Mouse (Mus musculus) ovary, adult 2 months (tissue): ENCODE data around the gene Nom1. TPM values are rescaled to one million over a fixed set of nuclear protein-coding genes. Genes with fewer than 3 reads are reported as not detected.

Experiments used
- polyA plus RNA-seq: library from polyadenylated mRNA; depleted of rRNA; stranded (reverse); fragments of >200 nt; gene quantifications from 2 replicates; pipeline ENCODE4 v1.2.3, GENCODE M21; 2012; rRNA removed

The Nom1 gene
- polyA plus RNA-seq, result 4.6 and 6.1 TPM in 2 replicates

DNA sequence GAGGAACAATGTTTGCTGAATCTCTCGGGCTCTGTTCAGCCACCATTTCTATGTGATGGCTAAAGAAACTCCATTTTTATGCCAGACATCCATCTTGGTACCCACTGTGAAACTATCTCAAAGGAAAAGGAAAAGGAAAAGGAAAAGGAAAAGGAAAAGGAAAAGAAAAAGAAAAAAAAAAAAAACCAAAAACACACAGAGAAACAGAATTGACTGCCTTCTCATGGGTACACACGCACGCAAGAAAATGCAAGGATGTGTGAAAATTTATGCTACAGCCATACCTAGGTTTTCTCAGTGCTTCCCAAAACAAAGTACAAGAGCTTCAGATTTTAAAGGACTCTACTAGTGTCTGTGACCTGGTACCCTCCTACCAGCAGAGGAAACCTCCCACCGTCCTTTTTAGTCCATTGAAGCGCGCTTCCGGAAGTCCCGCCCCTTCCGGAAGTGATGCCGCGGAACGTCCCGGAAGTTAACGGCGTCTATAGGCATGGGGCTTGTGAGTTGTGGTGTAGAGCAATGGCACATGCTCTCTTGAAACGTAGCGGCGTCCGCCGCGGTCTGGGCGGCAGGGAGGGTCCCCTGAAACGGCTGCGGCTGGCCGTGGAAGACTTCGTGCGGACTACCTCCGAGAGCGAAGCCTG, at the start of gene Nom1:
Gene Nom1 (plus strand): TSS at position 437 of the 644 bp plus-strand sequence.

DNA sequence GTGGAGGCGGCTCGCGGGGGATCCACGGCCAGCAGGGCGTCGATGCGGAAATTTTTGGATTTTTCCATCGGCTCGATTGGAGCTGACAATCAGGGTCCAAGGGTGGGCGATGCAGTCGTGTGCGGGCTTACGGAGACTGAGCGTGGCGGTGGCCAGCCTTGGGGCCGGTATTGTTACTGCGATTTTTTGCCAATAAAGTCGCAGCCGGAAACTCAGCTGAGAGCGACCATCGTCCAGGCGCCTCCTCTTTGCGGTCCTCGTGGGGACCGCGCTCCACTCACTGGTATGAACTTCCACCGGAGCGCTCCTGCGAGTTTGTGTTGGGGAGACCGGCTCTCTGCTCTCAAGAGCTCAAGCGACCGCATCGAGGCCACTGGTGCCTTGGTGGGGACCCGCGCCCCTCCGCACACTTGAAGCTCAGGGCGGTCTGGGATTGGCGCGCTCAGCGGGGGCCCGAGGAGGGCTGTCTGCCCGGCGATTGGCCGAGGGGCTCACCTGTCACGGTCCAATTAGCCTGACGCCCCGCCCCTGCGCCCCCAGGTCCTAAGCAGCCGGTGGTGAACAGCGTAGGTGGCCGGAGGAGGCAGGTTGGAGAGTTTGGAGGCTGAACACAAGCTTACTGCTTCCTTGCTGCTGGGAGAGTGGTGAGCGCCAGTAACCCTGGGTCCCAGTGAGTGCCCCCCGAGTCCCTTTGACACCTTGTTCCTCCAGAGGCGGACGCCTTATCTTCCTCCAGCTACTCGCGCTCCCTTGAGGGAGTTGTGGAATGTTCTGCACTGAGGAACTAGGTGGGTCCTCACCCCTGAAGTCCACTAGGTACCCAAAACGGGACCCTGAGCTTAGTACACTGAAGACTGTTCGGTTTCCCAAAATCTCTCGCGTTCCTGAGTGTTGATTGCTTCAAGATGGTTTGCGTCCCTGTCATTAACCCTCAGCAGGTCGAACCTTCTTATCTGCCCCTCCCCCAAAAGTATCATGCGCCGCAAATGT, 44.0 kb downstream of the Nom1 start, which contains the start of gene Mnx1:
Gene Mnx1 (minus strand): TSS at position 263 of the 990 bp plus-strand sequence.

Other genes with a start within 250 kb of the Nom1 start
- 2.2 and 2.3 TPM in 2 replicates for gene Rnf32, start 238.7 kb upstream of the Nom1 start, polyA plus RNA-seq
- gene Lmbr1, start 56.3 kb upstream of the Nom1 start, polyA plus RNA-seq, result 3.0 and 3.7 TPM in 2 replicates
- not detected in 2 replicates for gene Mnx1, start 43.8 kb downstream of the Nom1 start, polyA plus RNA-seq
- 12.2 and 13.2 TPM in 2 replicates for gene Ube3c, start 134.6 kb downstream of the Nom1 start, polyA plus RNA-seq